ENCODE assay signal across 8 mouse cellular contexts in the genomic region with DNA sequence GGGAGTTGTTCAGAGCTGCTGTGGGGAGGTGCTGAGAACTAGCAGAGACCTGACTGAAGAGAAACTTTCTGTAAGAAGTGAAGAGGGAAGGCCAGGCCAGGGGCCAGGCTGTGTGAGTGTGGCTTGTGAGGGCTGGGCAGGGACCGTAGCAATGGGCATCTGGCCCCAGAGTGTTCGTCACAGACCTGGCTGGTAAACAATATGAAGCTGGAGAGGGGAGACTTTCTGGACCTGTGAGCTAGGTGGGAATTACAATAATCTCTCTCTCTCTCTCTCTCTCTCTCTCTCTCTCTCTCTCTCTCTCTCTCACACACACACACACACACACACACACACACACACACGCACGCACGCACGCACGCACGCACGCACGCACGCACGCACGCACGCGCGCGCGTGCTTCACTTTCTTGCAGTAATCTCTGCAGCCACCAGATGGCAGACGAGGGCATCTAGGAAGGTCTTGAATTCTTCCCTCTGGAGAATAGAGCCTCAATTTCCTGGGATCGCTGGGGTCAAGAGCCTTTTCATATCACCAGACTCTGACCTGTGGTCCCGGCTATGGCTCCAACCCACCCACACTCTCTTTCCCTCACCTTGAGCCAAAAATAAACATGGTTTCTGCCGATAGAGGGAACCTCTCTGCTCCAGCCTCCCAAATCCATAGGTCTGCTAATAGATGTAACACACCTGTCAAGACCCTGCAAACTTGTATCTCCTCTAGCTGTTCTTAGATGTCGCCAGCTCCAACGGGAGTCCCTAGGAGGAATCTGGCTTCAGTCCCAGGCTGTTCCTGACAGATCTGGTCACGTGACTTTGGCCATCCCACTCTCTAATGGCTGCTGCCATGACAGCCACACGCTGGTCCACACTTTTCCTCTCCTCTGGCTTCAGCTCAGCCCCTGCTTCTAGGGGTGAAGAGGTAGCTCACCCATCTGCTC. TPM values are rescaled to one million over a fixed set of nuclear protein-coding genes. Genes with fewer than 3 reads are reported as not detected.
DNase-seq lines count a peak whose midpoint lies in the region; ATAC-seq and TF ChIP-seq lines count a peak whose summit lies in the region.

No protein-coding gene starts in this region.

- no peaks in the 10 kb centered on the region for H3K9me3 ChIP-seq in ES-E14 (ENCODE audit: control insufficient read depth, insufficient read depth, low read depth, low read length)
- no peaks in the 10 kb centered on the region for H3K9me3 ChIP-seq in lung, embryonic 14.5 days (ENCODE audit: low read depth, low read length)

- WGBS in lung, embryonic 14.5 days, result 10% methylated on average over 25 of the region's 26 CpGs

- ATAC-seq in hematopoietic stem cell, adult 5-6 weeks (replicated peaks in 1 of 2; ENCODE audit: insufficient read depth in 1 of 2, low FRiP score in 2 of 2, low TSS enrichment in 1 of 2, low read depth in 1 of 2, poor library complexity in 2 of 2, severe bottlenecking in 2 of 2), result peak; percentile 55 to 71; a peak in 3 of 4 replicates
- ATAC-seq in lung, embryonic 14.5 days (ENCODE audit: insufficient read depth), result peak; percentile 66; the same call in 1 of the 2 replicates

- H3K27ac ChIP-seq in ES-E14 (ENCODE audit: insufficient read depth, low read depth, low read length, poor library complexity, severe bottlenecking), result no peak overlapping the region
- peak overlapping the region; percentile 30; the same call in 1 of the 2 replicates for H3K27ac ChIP-seq in lung, embryonic 14.5 days (ENCODE audit: low read depth)

- TF ChIP-seq CTCF in lung, embryonic 14.5 days (IDR thresholded peaks at IDR 0.05; ENCODE audit: low read depth), result peak; percentile 84

- H3K4me1 ChIP-seq in ES-E14 (ENCODE audit: control insufficient read depth in 2 of 2, insufficient read depth in 2 of 2, low read length in 2 of 2, poor library complexity in 1 of 2), result peaks cover 0 to 4% of the 10 kb centered on the region in 2 experiments; a peak in 1 of 4 replicates
- H3K4me1 ChIP-seq in lung, embryonic 14.5 days (ENCODE audit: insufficient read depth), result 0 out of 2 replicates have a peak, but pooled peaks cover 5% of the 10 kb centered on the region

- peak overlapping the region; percentile 60 for H3K4me2 ChIP-seq in lung, embryonic 14.5 days

- H3K36me3 ChIP-seq in ES-E14 (ENCODE audit: control insufficient read depth, insufficient read depth, low read length, poor library complexity, severe bottlenecking), result no peaks in the 10 kb centered on the region
- no peaks in the 10 kb centered on the region for H3K36me3 ChIP-seq in lung, embryonic 14.5 days (ENCODE audit: insufficient read depth)

- H3K27me3 ChIP-seq in lung, embryonic 14.5 days (ENCODE audit: insufficient read depth, low read length), result no peaks in the 10 kb centered on the region

- H3K4me3 ChIP-seq in ES-E14 (ENCODE audit: insufficient read depth in 1 of 2, low read depth in 1 of 2, low read length in 2 of 2, poor library complexity in 1 of 2, severe bottlenecking in 1 of 2), result 0 out of 4 replicates have a peak overlapping the region, but pooled peaks of 1 of the 2 experiments have one; percentile 15
- H3K4me3 ChIP-seq in lung, embryonic 14.5 days (ENCODE audit: low read depth, low read length), result peak overlapping the region; percentile 29

- no peak overlapping the region for H3K9ac ChIP-seq in ES-E14 (ENCODE audit: insufficient read depth, low read depth, low read length, poor library complexity, severe bottlenecking)
- peak overlapping the region; percentile 54 for H3K9ac ChIP-seq in lung, embryonic 14.5 days

- peak; percentile 47 for DNase-seq in ES-E14 (ENCODE audit: low read depth, low spot score)
- DNase-seq in cerebellum, adult 8-10 months, result peak; percentile 90
- peak; percentile 73 for DNase-seq in forelimb bud, embryonic 11.5 days (ENCODE audit: low read depth, low spot score)
- DNase-seq in layer of hippocampus, adult 8-10 months (ENCODE audit: low spot score in 2 of 2), result peak; percentile 65 to 88
- peak; percentile 97 for DNase-seq in lung, embryonic 14.5 days
- peak; percentile 36 for DNase-seq in ovary, adult 18-20 months (ENCODE audit: low spot score)
- peak; percentile 83 for DNase-seq in thymus, postnatal 0 days (ENCODE audit: low spot score)

- in situ Hi-C loops in ES-E14 (cut with MboI; ENCODE audit: low sequenced_read_pairs in 2 of 2, unreplicated experiment in 2 of 2), result no loop called here

TF ChIP-seq in ES-E14, 5 proteins besides CTCF, POLR2A, EP300 and RAD21:
- no peak for TF ChIP-seq ZNF384 (IDR thresholded peaks at IDR 0.05; ENCODE audit: low read depth, low read length)
- no peak for TF ChIP-seq HCFC1 (IDR thresholded peaks at IDR 0.05; ENCODE audit: borderline replicate concordance, insufficient read depth, low read length)
- TF ChIP-seq ZC3H11A (IDR thresholded peaks at IDR 0.05; ENCODE audit: borderline replicate concordance, low read depth, low read length), result no peak
- no peak for TF ChIP-seq CHD2 (IDR thresholded peaks at IDR 0.05; ENCODE audit: low read depth, low read length)
- no peak for TF ChIP-seq MAFK (IDR thresholded peaks at IDR 0.05; ENCODE audit: insufficient read depth, low read depth, low read length)

RNA-seq across cellular contexts. Expression of a gene that starts 16.1 kb away (rescaled TPM):
- total RNA-seq in ES-E14 (2012; rRNA removed), result 1.8 and 2.1 TPM in 2 replicates
- 7.3 and 7.5 TPM in 2 replicates for total RNA-seq in hematopoietic stem cell, adult 5-6 weeks (2017)
- 10 to 100 TPM; 11.1 to 15.0 (median 13.2) TPM for total RNA-seq in layer of hippocampus, adult 8-10 months (2022)
- polyA plus RNA-seq in lung, embryonic 14.5 days (2014; fragmentation: Nextera tagmentation; extraction: Ambion mirVana), result 15.0 and 15.3 TPM in 2 replicates
- polyA plus RNA-seq in thymus, postnatal 0 days (2015; fragmentation: Nextera tagmentation; extraction: Ambion mirVana), result 2.6 and 2.8 TPM in 2 replicates

RNA-seq across cellular contexts. Expression of a gene that starts 42.0 kb away (rescaled TPM):
- total RNA-seq in ES-E14 (2012; rRNA removed), result 1.4 and 2.4 TPM in 2 replicates
- 0.50 and 0.89 TPM in 2 replicates for total RNA-seq in hematopoietic stem cell, adult 5-6 weeks (2017)
- total RNA-seq in layer of hippocampus, adult 8-10 months (2022), result 1 to 10 TPM in 3 of 4 experiments, under 1 TPM in 1; 0.92 to 1.3 (median 1.1) TPM
- polyA plus RNA-seq in lung, embryonic 14.5 days (2014; fragmentation: Nextera tagmentation; extraction: Ambion mirVana), result 0.33 TPM in 1 of 2 replicates, not detected in the other
- 0.55 and 0.70 TPM in 2 replicates for polyA plus RNA-seq in thymus, postnatal 0 days (2015; fragmentation: Nextera tagmentation; extraction: Ambion mirVana)

Comparison
In these comparisons a context has a peak if more than half of its experiments do, and no peak if none do; other contexts are left out.
1. DNase-seq: peak in every context shown above with its lines; median percentile 97 in lung, embryonic 14.5 days; 90 in cerebellum, adult 8-10 months; 83 in thymus, postnatal 0 days; 76 in layer of hippocampus, adult 8-10 months; 73 in forelimb bud, embryonic 11.5 days; 47 in ES-E14; 36 in ovary, adult 18-20 months.